Mouse (Mus musculus) spleen, adult 2 months (tissue): ENCODE results near the gene Sidt1.

Experiments
- CTCF ChIP-seq: fragments of 200-500 bp; IDR thresholded peaks from 2 replicates; pipeline ENCODE4 v1.5.1; 2011; ENCODE audit warnings: mild to moderate bottlenecking, inconsistent platforms; ENCODE audit not compliant: insufficient read depth, insufficient read length, insufficient replicate concordance; ENCODE audit errors: extremely low read depth
- POLR2A ChIP-seq: fragments of 200-500 bp; IDR thresholded peaks from 2 replicates; pipeline ENCODE4 v1.6.1; 2011; ENCODE audit warnings: low read depth, low read length, inconsistent platforms

DNA sequence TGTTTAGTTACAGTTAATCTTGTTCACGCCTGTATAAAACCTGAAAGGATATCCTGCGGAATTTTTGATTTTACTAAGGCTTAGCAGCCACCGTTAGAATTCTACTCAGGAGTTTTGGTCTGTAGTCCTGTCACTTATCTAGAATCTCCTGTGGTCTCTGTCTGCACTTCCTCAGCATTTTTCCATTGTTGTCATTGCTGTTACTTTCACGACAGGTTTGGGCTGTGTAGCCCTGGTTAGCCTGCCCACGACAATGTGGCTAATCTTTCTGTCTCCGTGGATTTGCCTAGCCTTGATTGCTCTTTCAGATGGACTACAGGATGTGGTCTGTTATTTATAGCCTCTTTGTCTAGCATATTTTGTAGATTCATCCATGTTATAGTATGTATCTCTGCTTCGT lies 23.3 kb upstream of the Sidt1 start:
- TF ChIP-seq CTCF (no peak), POLR2A (no peak)
